Mouse (Mus musculus) urinary bladder, postnatal 10 days (tissue): ENCODE results near the gene Gdf11.

Experiments used
- DNase-seq: peaks from one replicate; pipeline ENCODE4 v3.0.0; 2022; ENCODE audit warnings: low spot score

Gene Gdf11

DNA sequence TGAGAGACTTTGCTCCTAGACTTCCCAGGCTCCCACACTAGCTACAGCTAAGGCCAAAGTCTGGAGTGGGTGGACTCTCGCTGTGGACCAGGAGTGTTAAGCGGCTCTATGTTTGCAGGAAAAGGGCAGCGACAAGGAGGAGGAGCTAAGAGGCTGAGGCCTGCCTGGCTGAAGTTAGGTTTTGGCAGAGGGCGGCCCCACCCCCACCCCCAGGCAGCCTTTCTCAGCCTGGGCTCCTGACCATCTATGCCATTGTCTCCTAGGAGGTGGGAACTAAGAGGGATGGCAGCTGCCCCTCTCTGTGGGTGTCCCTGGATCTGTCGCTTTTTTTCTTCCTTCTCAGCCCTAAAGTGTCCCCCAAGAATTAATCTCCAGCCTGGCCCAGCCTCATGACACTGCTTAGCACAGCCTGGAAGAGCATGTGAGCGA lies 27.7 kb upstream of the Gdf11 start:
- no peak for DNase-seq

GRCm38 (mm10) chr10:128918246-128918645 lies 26.7 kb upstream of the Gdf11 start:
- DNase-seq: no peak

DNA sequence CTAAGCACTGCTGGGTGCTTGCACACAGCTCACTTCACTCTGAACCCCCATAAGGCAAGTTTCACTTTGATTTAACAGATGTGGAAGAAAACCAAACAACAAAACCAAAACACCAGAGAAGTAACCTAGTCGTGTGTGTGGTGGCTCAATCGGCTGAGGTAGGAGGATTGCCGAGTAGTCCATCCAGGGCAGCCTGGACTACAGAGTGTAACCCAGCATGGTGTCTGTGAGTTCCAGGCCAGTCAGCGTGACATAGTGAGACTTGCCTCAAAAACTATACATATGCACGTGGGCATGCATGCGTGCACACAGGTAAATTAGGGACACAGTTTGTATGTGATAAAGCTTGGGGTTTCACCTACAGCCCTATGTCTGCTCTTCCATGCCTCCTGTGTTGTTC lies 25.9 kb upstream of the Gdf11 start:
- DNase-seq: no peak

GRCm38 (mm10) chr10:128916665-128917064 lies 25.1 kb upstream of the Gdf11 start:
- DNase-seq: no peak

DNA sequence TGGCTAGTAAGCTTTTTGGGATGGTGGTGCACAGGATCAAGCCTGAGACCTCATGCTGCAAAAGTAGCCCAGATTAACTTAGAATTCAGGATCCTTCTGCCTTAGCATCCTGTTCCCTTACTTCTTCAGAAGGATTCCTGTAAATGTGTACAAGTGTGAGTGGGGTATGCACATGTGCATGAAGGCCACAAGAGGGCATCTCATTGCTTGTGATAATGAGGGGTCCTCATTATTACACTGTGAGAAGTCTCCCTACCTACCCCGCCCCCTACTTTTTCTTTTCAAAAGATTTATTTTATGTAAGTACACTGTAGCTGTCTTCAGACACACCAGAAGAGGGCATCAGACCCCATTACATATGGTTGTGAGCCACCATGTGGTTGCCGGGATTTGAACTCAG lies 24.0 kb upstream of the Gdf11 start:
- DNase-seq: no peak

GRCm38 (mm10) chr10:128913696-128914095 lies 22.2 kb upstream of the Gdf11 start:
- DNase-seq: no peak

- peak; percentile 73 for DNase-seq
These were observed 21.7 kb upstream of the Gdf11 start for GRCm38 (mm10) chr10:128913219-128913618.

DNA sequence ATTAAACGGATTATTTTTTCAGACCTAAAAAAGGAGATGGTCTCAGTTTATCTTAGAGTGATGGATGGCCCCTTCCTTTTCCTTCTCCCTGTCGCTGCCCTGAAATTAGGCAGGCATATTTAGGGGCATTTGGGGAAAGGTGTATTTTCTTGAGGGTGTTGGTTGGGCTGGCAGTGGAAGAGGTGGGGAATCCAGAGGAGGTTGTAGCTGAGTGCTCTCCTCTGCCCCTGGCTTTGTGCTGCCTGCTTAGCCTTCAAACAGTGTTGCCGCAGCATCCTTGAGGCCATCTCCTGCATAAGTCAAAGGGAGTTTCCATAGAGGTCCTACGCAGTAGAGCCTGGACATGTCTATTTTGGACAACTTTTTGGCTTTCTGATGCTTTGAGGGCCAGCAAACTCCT lies 21.3 kb upstream of the Gdf11 start:
- no peak for DNase-seq

GRCm38 (mm10) chr10:128912268-128912667 lies 20.8 kb upstream of the Gdf11 start:
- no peak for DNase-seq

DNA sequence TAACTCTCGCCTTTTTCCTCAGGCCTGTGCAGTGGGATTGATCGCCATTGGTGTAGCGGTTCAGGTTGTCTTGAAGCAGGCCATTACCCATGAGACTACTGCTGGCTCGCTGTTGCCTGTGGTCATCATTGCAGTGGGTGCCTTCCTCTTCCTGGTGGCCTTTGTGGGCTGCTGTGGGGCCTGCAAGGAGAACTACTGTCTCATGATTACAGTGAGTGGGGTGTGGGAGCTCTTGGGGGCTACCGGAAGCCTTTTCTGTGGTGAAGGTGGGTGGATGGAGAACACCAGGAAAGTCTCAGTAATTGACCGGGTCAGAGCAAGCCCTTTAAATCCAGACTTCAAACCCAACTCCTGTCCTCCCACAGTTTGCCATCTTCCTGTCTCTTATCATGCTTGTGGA lies 19.9 kb upstream of the Gdf11 start:
- DNase-seq: no peak

DNA sequence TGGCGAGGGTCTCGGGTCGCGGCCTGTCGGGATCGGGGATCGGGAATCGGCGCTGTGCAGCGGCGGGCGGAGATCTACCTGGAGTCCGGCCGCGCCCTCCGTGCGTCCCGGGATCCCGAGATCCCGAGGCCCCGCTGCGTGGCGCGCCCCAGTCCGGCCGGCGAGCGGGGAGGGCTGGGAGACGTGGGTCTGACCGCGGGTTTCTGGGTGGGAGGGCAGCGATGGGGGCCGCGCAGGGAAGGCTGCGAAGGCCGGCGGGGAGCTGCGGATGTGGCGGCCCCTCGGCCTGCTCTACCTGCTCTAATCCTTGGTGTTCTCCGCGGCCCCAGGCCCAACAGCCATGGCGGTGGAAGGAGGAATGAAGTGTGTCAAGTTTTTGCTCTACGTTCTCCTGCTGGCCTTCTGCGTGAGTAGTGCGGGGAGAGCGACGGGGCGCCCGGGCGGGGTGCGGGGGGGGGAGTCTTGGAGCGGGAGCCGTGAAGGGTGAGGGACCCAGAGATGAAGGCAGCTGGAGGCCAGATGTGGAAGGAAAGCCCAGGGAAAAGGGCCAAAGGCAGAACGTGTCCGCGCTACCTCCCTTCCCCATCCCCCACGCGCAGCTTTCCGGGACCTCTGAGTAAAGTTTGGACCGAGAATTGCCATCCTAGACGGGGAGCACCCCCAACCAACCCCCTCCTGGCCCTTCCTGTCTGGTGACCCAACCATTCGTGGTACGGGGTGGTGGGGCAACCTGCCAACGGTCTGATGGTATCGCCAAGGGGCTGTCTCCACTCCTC lies 18.7 kb upstream of the Gdf11 start:
- DNase-seq: no peak

- peak; percentile 58 for DNase-seq
These were observed 18.1 kb upstream of the Gdf11 start for GRCm38 (mm10) chr10:128909567-128910028.

- no peak for DNase-seq
These were observed 17.4 kb upstream of the Gdf11 start for GRCm38 (mm10) chr10:128908778-128909448.

DNA sequence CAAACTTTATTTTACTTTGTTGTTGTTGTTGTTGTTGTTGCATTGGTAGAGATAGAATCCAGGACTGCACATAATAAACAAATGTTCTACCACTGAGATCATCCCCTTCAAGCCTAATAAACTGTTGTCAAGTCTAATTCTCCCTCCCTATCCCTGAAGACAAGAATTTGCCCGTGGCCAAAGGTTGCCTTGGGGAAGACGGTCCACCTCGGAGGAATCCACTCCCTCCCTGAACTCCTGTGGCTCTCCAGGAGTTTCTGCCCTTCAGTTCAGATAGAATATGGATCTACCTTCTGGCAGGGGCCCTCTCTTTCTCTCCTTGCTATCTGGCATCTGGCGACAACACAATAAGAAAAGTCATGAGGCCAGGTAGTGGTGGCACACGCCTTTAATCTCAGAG lies 13.3 kb upstream of the Gdf11 start:
- DNase-seq: no peak

GRCm38 (mm10) chr10:128902409-128902988 lies 11.0 kb upstream of the Gdf11 start:
- no peak for DNase-seq

DNA sequence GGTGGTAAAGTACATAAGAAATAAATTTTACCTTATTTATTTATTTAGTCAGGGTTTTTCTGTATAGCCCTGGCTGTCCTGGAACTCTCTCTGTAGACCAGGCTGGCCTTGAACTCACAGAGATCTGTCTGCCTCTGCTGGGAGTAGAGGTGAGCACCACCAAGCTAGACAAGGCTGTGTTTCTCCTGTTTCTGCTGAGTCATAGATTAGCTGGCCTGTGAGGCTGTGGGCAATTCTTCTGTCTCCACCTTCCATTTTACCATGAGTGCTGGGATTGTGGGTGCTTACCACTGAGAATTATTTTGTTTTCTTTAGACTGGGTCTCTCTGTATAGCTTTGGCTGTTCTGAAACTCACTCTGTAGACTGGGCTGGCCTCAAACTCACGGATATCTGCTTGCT lies 9.9 kb upstream of the Gdf11 start:
- DNase-seq: no peak

DNA sequence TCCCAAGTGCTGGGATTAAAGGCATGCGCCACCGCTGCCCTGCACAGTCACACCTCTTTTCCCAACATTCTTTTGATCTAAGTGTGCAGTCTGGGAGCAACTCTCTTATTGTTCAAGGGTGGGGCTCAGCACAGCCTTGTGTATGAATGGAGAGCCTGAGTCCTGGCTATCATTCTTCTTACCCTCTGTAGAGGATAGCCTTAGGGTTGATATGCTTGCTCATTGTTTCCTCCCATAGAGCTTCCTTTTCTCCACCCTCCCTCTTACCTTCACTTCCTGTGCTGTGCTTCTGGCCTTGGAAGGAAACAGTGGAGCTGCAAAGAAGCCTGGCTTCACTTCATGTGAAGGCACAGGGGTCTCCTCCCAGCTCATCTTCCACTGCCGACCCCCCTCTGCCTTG lies 9.2 kb upstream of the Gdf11 start, which contains the start of gene Cd63:
Gene Cd63 (plus strand): TSS at position 292 of the 400 bp plus-strand sequence.
- DNase-seq: no peak

GRCm38 (mm10) chr10:128899759-128900490 lies 8.4 kb upstream of the Gdf11 start:
- no peak for DNase-seq

DNA sequence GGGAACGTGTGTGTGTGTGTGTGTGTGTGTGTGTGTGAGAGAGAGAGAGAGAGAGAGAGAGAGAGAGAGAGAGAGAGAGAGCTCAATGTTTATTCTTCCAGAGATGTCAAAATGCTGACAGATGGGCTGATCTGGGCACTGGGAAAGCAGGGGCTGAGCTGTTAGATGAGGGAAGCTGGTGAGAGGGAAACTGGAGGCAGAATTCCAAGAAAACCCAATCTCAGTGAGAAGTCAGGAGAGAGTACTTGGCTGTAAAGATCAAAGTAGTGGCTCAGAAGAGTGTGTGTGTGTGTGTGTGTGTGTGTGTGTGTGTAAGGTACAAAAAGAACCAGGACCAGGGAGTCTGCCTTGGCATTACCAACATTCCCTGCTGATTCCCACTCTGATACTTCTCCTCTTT lies 6.0 kb upstream of the Gdf11 start:
- DNase-seq: no peak

- DNase-seq: no peak
These were observed 5.3 kb upstream of the Gdf11 start for GRCm38 (mm10) chr10:128896807-128897206.

DNA sequence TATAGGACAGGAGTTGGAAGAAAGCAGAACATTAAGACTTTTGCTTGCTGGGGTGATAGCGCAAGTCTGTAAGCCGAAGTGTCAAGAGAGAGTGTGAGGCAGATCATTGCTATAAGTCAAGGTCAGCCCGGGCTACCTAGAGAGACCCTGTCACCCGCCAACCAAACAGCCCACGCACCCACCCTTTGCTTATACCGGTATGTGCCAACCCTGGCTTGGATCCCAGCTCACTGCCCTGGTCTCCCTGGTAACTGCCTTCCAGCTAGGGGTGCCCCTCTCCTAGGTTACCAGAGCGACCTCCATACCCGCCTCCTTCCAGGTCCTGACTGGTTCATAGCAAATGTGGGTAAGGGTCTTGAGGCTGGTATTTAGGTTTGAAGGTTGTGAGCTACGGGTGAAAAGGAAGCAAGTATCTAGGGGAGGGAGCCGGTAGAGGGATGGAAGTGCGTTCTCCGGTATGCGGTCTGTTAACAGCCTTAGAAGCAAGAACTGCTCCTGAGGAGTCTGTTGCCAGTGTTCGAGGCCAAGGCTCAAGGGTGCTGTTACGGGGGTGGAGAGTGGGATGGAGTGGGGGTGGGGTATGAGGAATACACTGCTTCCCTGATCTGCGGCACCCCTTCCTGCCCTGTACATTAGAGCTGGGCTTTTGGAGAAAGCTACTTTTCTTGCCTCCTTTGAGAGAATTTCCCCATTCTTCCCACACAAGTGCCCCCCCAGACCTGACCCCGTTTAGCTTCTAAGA lies 4.6 kb upstream of the Gdf11 start:
- no peak for DNase-seq

DNA sequence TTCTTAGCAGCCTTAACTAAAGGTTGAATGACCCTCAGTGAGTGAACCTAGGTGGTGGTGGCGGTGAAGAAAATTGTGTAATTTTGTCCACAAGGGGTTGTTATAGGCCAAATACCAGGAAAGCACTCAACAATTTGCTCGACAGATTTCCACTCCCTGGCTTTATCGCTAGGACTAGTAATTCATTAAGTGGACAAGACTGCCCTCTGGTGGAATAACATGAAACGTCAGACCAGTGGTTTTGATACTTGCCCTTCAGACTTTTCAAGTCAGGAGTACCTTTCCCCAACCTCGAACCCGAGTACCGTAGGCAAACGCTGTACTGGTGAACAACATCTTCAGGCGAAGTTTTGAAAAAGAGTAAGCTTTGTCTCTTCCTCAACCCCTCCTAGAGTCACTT lies 3.9 kb upstream of the Gdf11 start:
- DNase-seq: no peak
